Mouse (Mus musculus): ENCODE results near the gene Pias4. TPM values are rescaled to one million over a fixed set of nuclear protein-coding genes. Genes with fewer than 3 reads are reported as not detected.
"Not testable (repeated sequence)": the region's sequence is repeated elsewhere in the genome, so short reads cannot be mapped to it uniquely, and the experiment has no call there.

Gene Pias4
- polyA plus RNA-seq, 1 experiment from 2014 or later, result 54.2 TPM

GRCm38 (mm10) chr10:81187161-81187560 lies 19.4 kb upstream of the Pias4 start:
- Histone ChIP-seq H3K4me2 (no peak overlapping the region), H3K9me3 (replicated peaks) (no peaks in the 10 kb centered on the region), H3K27ac (no peak overlapping the region), H3K27me3 (no peaks in the 10 kb centered on the region), H3K36me3 (ENCODE audit: poor library complexity, severe bottlenecking) (peaks cover 56% of the 10 kb centered on the region), H3K4me3 (no peak overlapping the region), H3K9ac (no peak overlapping the region), H3K4me1 (peaks cover 26% of the 10 kb centered on the region)
- no peak for ATAC-seq
- 88% methylated on average over 9 of the region's 9 CpGs for WGBS

- Histone ChIP-seq H3K4me1 (peaks cover 31% of the 10 kb centered on the region), H3K36me3 (ENCODE audit: poor library complexity, severe bottlenecking) (peaks cover 67% of the 10 kb centered on the region)
- ATAC-seq, result no peak
These were observed 17.0 kb upstream of the Pias4 start for GRCm38 (mm10) chr10:81184765-81185164.

GRCm38 (mm10) chr10:81183805-81184204 lies 16.1 kb upstream of the Pias4 start, which contains the start of gene 4930442H23Rik:
Gene 4930442H23Rik (minus strand): TSS chr10:81183849.
- no peaks in the 10 kb centered on the region for H3K9me3 ChIP-seq (replicated peaks)
- no peak for ATAC-seq
- WGBS, result 89% methylated on average over 5 of the region's 5 CpGs
- peaks cover 39% of the 10 kb centered on the region for H3K4me1 ChIP-seq
- H3K27ac ChIP-seq, result peak within 1 kb of the TSS; percentile 85
- H3K9ac ChIP-seq, result peak within 1 kb of the TSS; percentile 64
- peak within 1 kb of the TSS; percentile 68 for H3K4me2 ChIP-seq
- no peaks in the 10 kb centered on the region for H3K27me3 ChIP-seq
- peak within 1 kb of the TSS; percentile 58 for H3K4me3 ChIP-seq
- H3K36me3 ChIP-seq (ENCODE audit: poor library complexity, severe bottlenecking), result peaks cover 72% of the 10 kb centered on the region

More at GRCm38 (mm10) chr10:81184765-81185164, 17.0 kb upstream of the Pias4 start:
- Histone ChIP-seq H3K27me3 (no peaks in the 10 kb centered on the region), H3K27ac (no peak overlapping the region), H3K4me2 (no peak overlapping the region), H3K9ac (peak overlapping the region; percentile 4; the same call in 1 of the 2 replicates), H3K9me3 (replicated peaks) (no peaks in the 10 kb centered on the region), H3K4me3 (no peak overlapping the region)
- WGBS, result 70% methylated on average over 4 of the region's 4 CpGs

- ATAC-seq, result peak; percentile 93
- H3K4me3 ChIP-seq, result peak within 1 kb of the TSS; percentile 58
- H3K4me1 ChIP-seq, result peaks cover 50% of the 10 kb centered on the region
- H3K4me2 ChIP-seq, result peak within 1 kb of the TSS; percentile 68
- H3K9ac ChIP-seq, result peak within 1 kb of the TSS; percentile 64
- no peaks in the 10 kb centered on the region for H3K27me3 ChIP-seq
- H3K36me3 ChIP-seq (ENCODE audit: poor library complexity, severe bottlenecking), result peaks cover 80% of the 10 kb centered on the region
- H3K27ac ChIP-seq, result peak within 1 kb of the TSS; percentile 85
- no peaks in the 10 kb centered on the region for H3K9me3 ChIP-seq (replicated peaks)
- WGBS, result 4% methylated on average over 52 of the region's 53 CpGs
These were observed 14.9 kb upstream of the Pias4 start, which contains the start of gene Dapk3 for GRCm38 (mm10) chr10:81182336-81183333. Gene Dapk3 (plus strand): TSS chr10:81183005.

- Histone ChIP-seq H3K27ac (peak overlapping the region; percentile 48), H3K36me3 (ENCODE audit: poor library complexity, severe bottlenecking) (peaks cover 76% of the 10 kb centered on the region), H3K4me1 (peaks cover 55% of the 10 kb centered on the region)
- H3K9ac ChIP-seq; ATAC-seq; H3K27me3 ChIP-seq; H3K4me3 ChIP-seq; H3K4me2 ChIP-seq; H3K9me3 ChIP-seq (replicated peaks): not testable (repeated sequence)
- 80% methylated on average over 12 of the region's 12 CpGs for WGBS
These were observed 14.1 kb upstream of the Pias4 start for GRCm38 (mm10) chr10:81181860-81182259.

GRCm38 (mm10) chr10:81180946-81181345 lies 13.2 kb upstream of the Pias4 start:
- peaks cover 70% of the 10 kb centered on the region for H3K36me3 ChIP-seq (ENCODE audit: poor library complexity, severe bottlenecking)

GRCm38 (mm10) chr10:81179451-81180342 lies 12.0 kb upstream of the Pias4 start:
- no peak for ATAC-seq

More at GRCm38 (mm10) chr10:81180946-81181345, 13.2 kb upstream of the Pias4 start:
- Histone ChIP-seq H3K4me2 (no peak overlapping the region), H3K9me3 (replicated peaks) (no peaks in the 10 kb centered on the region), H3K27me3 (no peaks in the 10 kb centered on the region), H3K4me1 (peaks cover 56% of the 10 kb centered on the region), H3K4me3 (no peak overlapping the region), H3K9ac (no peak overlapping the region), H3K27ac (no peak overlapping the region)
- no peak for ATAC-seq
- WGBS, result 92% methylated on average over 13 of the region's 13 CpGs

GRCm38 (mm10) chr10:81178927-81179326 lies 11.2 kb upstream of the Pias4 start:
- ATAC-seq, result no peak
- H3K27ac ChIP-seq, result no peak overlapping the region
- H3K4me2 ChIP-seq, result peak overlapping the region; percentile 98; the same call in 1 of the 2 replicates
- H3K9ac ChIP-seq, result peak overlapping the region; percentile 17; the same call in 1 of the 2 replicates
- 93% methylated on average over 11 of the region's 11 CpGs for WGBS
- H3K27me3 ChIP-seq, result no peaks in the 10 kb centered on the region
- H3K4me1 ChIP-seq, result peaks cover 65% of the 10 kb centered on the region
- no peak overlapping the region; the same call in 1 of the 2 replicates for H3K4me3 ChIP-seq
- no peaks in the 10 kb centered on the region for H3K9me3 ChIP-seq (replicated peaks)
- peaks cover 53% of the 10 kb centered on the region for H3K36me3 ChIP-seq (ENCODE audit: poor library complexity, severe bottlenecking)

More at GRCm38 (mm10) chr10:81179451-81180342, 12.0 kb upstream of the Pias4 start:
- H3K36me3 ChIP-seq (ENCODE audit: poor library complexity, severe bottlenecking), result peaks cover 60% of the 10 kb centered on the region
- peaks cover 63% of the 10 kb centered on the region for H3K4me1 ChIP-seq
- H3K9me3 ChIP-seq (replicated peaks), result no peaks in the 10 kb centered on the region
- no peaks in the 10 kb centered on the region for H3K27me3 ChIP-seq
- H3K27ac ChIP-seq, result no peak overlapping the region
- H3K9ac ChIP-seq, result no peak overlapping the region; the same call in 1 of the 2 replicates
- H3K4me3 ChIP-seq, result no peak overlapping the region
- H3K4me2 ChIP-seq, result no peak overlapping the region
- WGBS, result 90% methylated on average over 32 of the region's 32 CpGs

GRCm38 (mm10) chr10:81177958-81178712 lies 10.4 kb upstream of the Pias4 start:
- Histone ChIP-seq H3K36me3 (ENCODE audit: poor library complexity, severe bottlenecking) (peaks cover 53% of the 10 kb centered on the region), H3K27ac (0 out of 2 replicates have a peak overlapping the region, but pooled peaks have one; percentile 88), H3K9me3 (replicated peaks) (no peaks in the 10 kb centered on the region), H3K4me2 (peak overlapping the region; percentile 98), H3K9ac (peak overlapping the region; percentile 100), H3K4me1 (peaks cover 67% of the 10 kb centered on the region), H3K4me3 (peak overlapping the region; percentile 99), H3K27me3 (no peaks in the 10 kb centered on the region)
- 72% methylated on average over 14 of the region's 14 CpGs for WGBS
- ATAC-seq, result no peak

GRCm38 (mm10) chr10:81177491-81177925 lies 9.8 kb upstream of the Pias4 start:
- no peak for ATAC-seq
- 15% methylated on average over 16 of the region's 16 CpGs for WGBS
- H3K4me1 ChIP-seq, result peaks cover 67% of the 10 kb centered on the region
- peaks cover 53% of the 10 kb centered on the region for H3K36me3 ChIP-seq (ENCODE audit: poor library complexity, severe bottlenecking)
- H3K27me3 ChIP-seq, result no peaks in the 10 kb centered on the region
- peak overlapping the region; percentile 98 for H3K4me2 ChIP-seq
- no peaks in the 10 kb centered on the region for H3K9me3 ChIP-seq (replicated peaks)
- H3K9ac ChIP-seq, result peak overlapping the region; percentile 100
- H3K27ac ChIP-seq, result peak overlapping the region; percentile 88; the same call in 1 of the 2 replicates
- H3K4me3 ChIP-seq, result peak overlapping the region; percentile 99
